Mouse (Mus musculus) ES-E14 (cell line): ENCODE measurements around the gene Trak2. TPM values are rescaled to one million over a fixed set of nuclear protein-coding genes. Genes with fewer than 3 reads are reported as not detected.
"Not testable (repeated sequence)": the region's sequence is repeated elsewhere in the genome, so short reads cannot be mapped to it uniquely, and the experiment has no call there.

Experiments
- DNase-seq: peaks from one replicate; pipeline ENCODE4 v3.0.0-alpha.2; 2013; ENCODE audit warnings: low read depth, low spot score
- H3K27ac ChIP-seq: 2 replicates; pipeline ENCODE4 v1.5.1; 2012; ENCODE audit warnings: low read depth, mild to moderate bottlenecking, low read length, moderate library complexity, mixed read lengths; ENCODE audit not compliant: poor library complexity, insufficient read depth, severe bottlenecking
- H3K36me3 ChIP-seq: 2 replicates; pipeline ENCODE4 v1.6.1; 2012; ENCODE audit warnings: mild to moderate bottlenecking, low read length, moderate library complexity, mixed read lengths; ENCODE audit not compliant: control insufficient read depth, poor library complexity, insufficient read depth, severe bottlenecking
- H3K4me1 ChIP-seq, 2 experiments: fragments of 150-350 bp in 1 of 2; sonication (generic) in 1 of 2; 2 replicates each; pipeline ENCODE4 v1.6.1; 2012; ENCODE audit warnings: low read length in 2 of 2, mild to moderate bottlenecking in 1 of 2, mixed read lengths in 1 of 2; ENCODE audit not compliant: control insufficient read depth in 2 of 2, insufficient read depth in 2 of 2, poor library complexity in 1 of 2
- H3K4me3 ChIP-seq, 2 experiments: fragments of 150-350 bp in 1 of 2; sonication (generic) in 1 of 2; 2 replicates each; pipeline ENCODE4 v1.5.1; 2012; ENCODE audit warnings: low read length in 2 of 2, low read depth in 1 of 2, mild to moderate bottlenecking in 1 of 2, mixed read lengths in 1 of 2; ENCODE audit not compliant: insufficient read depth in 1 of 2, poor library complexity in 1 of 2, severe bottlenecking in 1 of 2
- H3K9ac ChIP-seq: 2 replicates; pipeline ENCODE4 v1.6.1; 2012; ENCODE audit warnings: low read depth, mild to moderate bottlenecking, low read length, mixed read lengths; ENCODE audit not compliant: poor library complexity, insufficient read depth, severe bottlenecking
- H3K9me3 ChIP-seq: fragments of 150-350 bp; sonication (generic); 2 replicates; pipeline ENCODE4 v1.6.1; 2012; ENCODE audit warnings: low read depth, mild to moderate bottlenecking, low read length; ENCODE audit not compliant: control insufficient read depth, insufficient read depth
- CHD2 ChIP-seq: IDR thresholded peaks from 2 replicates; pipeline ENCODE4 v1.6.1; 2014; ENCODE audit warnings: mild to moderate bottlenecking, low read depth, low read length, inconsistent platforms
- HCFC1 ChIP-seq: IDR thresholded peaks from 2 replicates; pipeline ENCODE4 v1.6.1; 2012; ENCODE audit warnings: low read length, inconsistent platforms, borderline replicate concordance; ENCODE audit not compliant: insufficient read depth
- MAFK ChIP-seq: IDR thresholded peaks from 2 replicates; pipeline ENCODE4 v1.6.1; 2014; ENCODE audit warnings: mild to moderate bottlenecking, low read depth, low read length, inconsistent platforms; ENCODE audit not compliant: insufficient read depth
- ZC3H11A ChIP-seq: IDR thresholded peaks from 2 replicates; pipeline ENCODE4 v1.6.1; 2012; ENCODE audit warnings: low read depth, mild to moderate bottlenecking, inconsistent platforms, low read length, borderline replicate concordance
- ZNF384 ChIP-seq: IDR thresholded peaks from 2 replicates; pipeline ENCODE4 v1.6.1; 2012; ENCODE audit warnings: low read depth, low read length, inconsistent platforms
- in situ Hi-C, 2 experiments: fragments of 600-800 bp; cut with MboI; formaldehyde crosslinking; loops; one replicate each; pipeline ENCODE4 v1.15.1; 2025; ENCODE audit warnings: low sequenced_read_pairs in 2 of 2, inconsistent platforms in 1 of 2; ENCODE audit not compliant: unreplicated experiment in 2 of 2
- total RNA-seq: library from RNA; depleted of rRNA; stranded (reverse); fragments of 300-350 nt; gene quantifications from 2 replicates; pipeline ENCODE4 v1.2.3, GENCODE M21; 2012

Trak2 gene
- total RNA-seq, 1 experiment, result 19.7 TPM

DNA sequence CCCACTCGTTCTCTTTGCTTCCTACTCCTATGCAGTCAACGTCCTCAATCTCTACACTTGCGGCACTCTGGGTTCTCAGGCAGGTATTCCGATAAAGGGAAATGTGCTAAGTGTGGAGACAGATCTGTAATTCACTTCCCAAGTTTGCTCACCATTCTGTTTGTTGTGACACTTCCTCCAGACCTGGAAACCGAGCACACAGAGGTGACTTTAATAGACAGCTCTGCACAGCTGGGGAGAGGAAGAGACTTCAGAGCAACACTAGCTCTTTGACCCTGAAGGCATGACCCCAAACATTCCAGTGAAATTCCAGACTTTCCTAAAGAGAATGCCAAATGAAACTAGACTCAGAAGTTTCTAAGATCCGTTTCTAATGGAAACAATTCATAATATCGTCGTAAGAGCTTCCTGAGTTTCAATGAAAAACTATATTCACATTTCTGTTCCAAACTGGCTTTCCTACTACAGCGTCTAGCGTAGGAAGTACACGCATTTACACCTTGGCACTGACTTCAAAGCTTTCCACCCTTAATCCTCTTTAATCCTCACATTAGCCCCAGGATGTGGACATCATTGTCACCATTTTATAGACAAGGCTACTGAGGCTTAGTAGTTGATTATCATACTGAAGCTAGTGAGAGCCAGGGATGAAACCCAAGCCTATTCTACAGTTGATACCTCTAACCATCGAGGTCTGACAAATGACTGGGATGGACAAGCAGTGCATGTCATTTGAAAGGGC is 11.9 kb downstream of the Trak2 start:
- no peak overlapping the region for H3K9ac ChIP-seq
- no peak overlapping the region for H3K4me3 ChIP-seq
- H3K36me3 ChIP-seq, result no peaks in the 10 kb centered on the region
- H3K4me1 ChIP-seq, result peaks cover 12 to 19% of the 10 kb centered on the region in 2 experiments
- in situ Hi-C loops, result no loop called here
- no peaks in the 10 kb centered on the region for H3K9me3 ChIP-seq
- H3K27ac ChIP-seq, result peak overlapping the region; percentile 70; the same call in 1 of the 2 replicates
- TF ChIP-seq MAFK (no peak), CHD2 (0 out of 2 replicates have a peak, but pooled peaks have one; percentile 30), HCFC1 (no peak), ZNF384 (no peak), ZC3H11A (no peak)
- DNase-seq, result peak; percentile 17

DNA sequence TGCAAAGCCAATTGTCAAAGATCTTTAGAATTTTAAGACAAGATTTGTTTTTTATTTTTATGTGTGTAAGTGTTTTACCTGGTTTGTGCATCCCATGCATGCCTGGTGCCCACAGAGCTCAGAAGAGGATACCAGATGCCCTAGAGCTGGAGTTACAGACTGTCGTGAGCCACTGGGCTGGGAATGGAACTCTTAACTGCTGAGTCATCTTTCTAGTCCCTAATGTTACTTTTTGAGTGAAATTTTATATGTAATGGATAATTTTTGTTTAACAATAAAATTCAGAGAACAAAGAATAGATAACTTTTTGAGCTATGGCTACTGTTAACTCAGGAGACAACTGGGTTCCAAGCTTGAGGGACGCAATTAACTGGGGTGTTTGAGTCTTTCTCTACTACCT is 13.5 kb downstream of the Trak2 start:
- Histone ChIP-seq H3K9me3 (no peaks in the 10 kb centered on the region), H3K4me3 (no peak overlapping the region), H3K4me1 (peaks cover 15 to 22% of the 10 kb centered on the region in 2 experiments), H3K27ac (no peak overlapping the region), H3K36me3 (no peaks in the 10 kb centered on the region), H3K9ac (no peak overlapping the region; the same call in 1 of the 2 replicates)
- TF ChIP-seq ZNF384 (no peak), ZC3H11A (no peak), HCFC1 (no peak), CHD2 (no peak), MAFK (peak; percentile 63)
- in situ Hi-C loops, result no loop called here
- DNase-seq, result no peak

DNA sequence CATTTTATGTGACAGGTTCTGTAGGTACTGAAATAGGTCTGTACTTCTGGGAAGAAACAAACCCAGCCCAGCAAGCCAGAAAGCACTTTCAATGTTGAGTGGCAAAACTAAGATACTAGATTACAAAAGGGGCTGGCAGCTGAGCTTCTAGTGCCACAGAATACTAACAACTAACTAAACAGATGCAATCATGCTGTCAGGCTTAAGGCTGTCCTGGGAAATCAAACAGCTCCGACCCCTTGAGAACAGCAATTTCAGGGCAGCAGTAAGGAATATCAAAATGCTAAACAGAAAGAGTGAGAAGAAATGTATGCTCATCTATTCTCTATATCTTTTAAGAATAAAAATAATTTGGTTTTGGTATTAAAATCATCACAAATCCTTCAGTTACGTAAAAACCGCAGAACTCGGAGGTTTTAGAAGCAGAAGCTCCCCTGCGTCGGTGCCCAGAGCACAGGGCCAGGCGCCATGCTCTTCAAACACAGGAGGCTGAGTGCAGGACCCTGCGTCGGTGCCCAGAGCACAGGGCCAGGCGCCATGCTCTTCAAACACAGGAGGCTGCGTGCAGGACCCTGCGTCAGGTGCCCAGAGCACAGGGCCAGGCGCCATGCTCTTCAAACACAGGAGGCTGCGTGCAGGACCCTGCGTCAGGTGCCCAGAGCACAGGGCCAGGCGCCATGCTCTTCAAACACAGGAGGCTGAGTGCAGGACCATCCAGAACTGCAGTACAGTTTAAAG is 14.3 kb downstream of the Trak2 start:
- DNase-seq, H3K9ac ChIP-seq, H3K36me3 ChIP-seq, in situ Hi-C loops, H3K4me3 ChIP-seq, H3K9me3 ChIP-seq, H3K27ac ChIP-seq: not testable (repeated sequence)
- peaks cover 15 to 22% of the 10 kb centered on the region in 2 experiments for H3K4me1 ChIP-seq

DNA sequence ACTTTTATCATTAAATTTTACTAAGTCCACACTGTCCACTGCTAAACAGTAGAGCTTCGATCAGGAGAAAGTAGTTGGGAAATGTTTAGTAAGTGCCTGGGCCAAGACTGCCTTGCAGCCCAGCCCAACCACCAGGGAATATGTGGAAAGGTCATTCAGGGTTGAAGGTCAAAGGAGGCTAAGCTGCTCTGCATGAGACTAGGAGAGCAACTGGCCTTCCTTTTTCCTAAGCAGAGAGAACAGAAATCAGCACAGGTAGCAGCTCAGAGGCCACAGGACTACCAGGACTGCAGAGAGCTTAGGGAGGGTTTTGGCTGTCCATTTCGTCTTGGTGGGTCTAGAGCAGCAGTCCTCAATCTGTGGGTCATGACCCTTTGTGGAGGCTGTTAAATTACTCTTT is 15.3 kb downstream of the Trak2 start:
- peak overlapping the region; percentile 14; the same call in 1 of the 2 replicates for H3K27ac ChIP-seq
- in situ Hi-C loops, result no loop called here
- H3K9ac ChIP-seq, result no peak overlapping the region
- no peaks in the 10 kb centered on the region for H3K36me3 ChIP-seq
- peaks cover 15 to 22% of the 10 kb centered on the region in 2 experiments for H3K4me1 ChIP-seq
- H3K4me3 ChIP-seq, result no peak overlapping the region
- TF ChIP-seq ZC3H11A, result no peak
- TF ChIP-seq MAFK, result no peak
- no peak for TF ChIP-seq HCFC1
- DNase-seq, result peak; percentile 59
- H3K9me3 ChIP-seq, result no peaks in the 10 kb centered on the region
